Mouse (Mus musculus) neural tube, embryonic 13.5 days (tissue): ENCODE results near the gene March6. TPM values are rescaled to one million over a fixed set of nuclear protein-coding genes. Genes with fewer than 3 reads are reported as not detected.

Source experiments
- ATAC-seq: fragments of 200-750 bp; cut with Nextera tagmentation; 2 replicates; pipeline ENCODE4 v1.8.0; 2017; ENCODE audit warnings: low read depth, mild to moderate bottlenecking, moderate TSS enrichment, moderate library complexity
- H3K27ac ChIP-seq: fragments of 300-500 bp; sonication (generic); replicated peaks from 2 replicates; pipeline ENCODE4 v1.5.1; 2015; ENCODE audit warnings: moderate library complexity, mild to moderate bottlenecking, inconsistent platforms
- H3K27me3 ChIP-seq: fragments of 300-500 bp; sonication (generic); 2 replicates; pipeline ENCODE4 v1.6.1; 2015; ENCODE audit warnings: mild to moderate bottlenecking, inconsistent platforms
- H3K36me3 ChIP-seq: fragments of 300-500 bp; sonication (generic); 2 replicates; pipeline ENCODE4 v1.6.1; 2015; ENCODE audit warnings: mild to moderate bottlenecking, inconsistent platforms
- H3K4me1 ChIP-seq: fragments of 300-500 bp; sonication (generic); replicated peaks from 2 replicates; pipeline ENCODE4 v1.6.1; 2015; ENCODE audit warnings: inconsistent platforms
- H3K4me2 ChIP-seq: fragments of 300-500 bp; sonication (generic); 2 replicates; pipeline ENCODE4 v1.6.1; 2015; ENCODE audit warnings: inconsistent platforms, mild to moderate bottlenecking, moderate library complexity
- H3K4me3 ChIP-seq: fragments of 300-500 bp; sonication (generic); 2 replicates; pipeline ENCODE4 v1.5.1; 2015; ENCODE audit warnings: mild to moderate bottlenecking, inconsistent platforms
- H3K9ac ChIP-seq: fragments of 300-500 bp; sonication (generic); 2 replicates; pipeline ENCODE4 v1.6.1; 2015; ENCODE audit warnings: moderate library complexity, mild to moderate bottlenecking, inconsistent platforms
- H3K9me3 ChIP-seq: fragments of 300-500 bp; sonication (generic); 2 replicates; pipeline ENCODE4 v1.6.1; 2016; ENCODE audit warnings: inconsistent platforms
- WGBS: fragments of 180-500 bp; shearing (Covaris S2); methylation state at CpG from one replicate; pipeline ENCODE4 v1.1.7; 2015; 5-methylcytosine and 5-hydroxymethylcytosine counted together
- polyA plus RNA-seq: library from polyadenylated mRNA; unstranded; fragments of >200 nt; fragmentation: Nextera tagmentation; extraction: Ambion mirVana; gene quantifications from 2 replicates; pipeline ENCODE4 v1.2.1, GENCODE M21; 2015

The March6 gene
- polyA plus RNA-seq, 1 experiment from 2014 or later = 58.2 TPM

DNA sequence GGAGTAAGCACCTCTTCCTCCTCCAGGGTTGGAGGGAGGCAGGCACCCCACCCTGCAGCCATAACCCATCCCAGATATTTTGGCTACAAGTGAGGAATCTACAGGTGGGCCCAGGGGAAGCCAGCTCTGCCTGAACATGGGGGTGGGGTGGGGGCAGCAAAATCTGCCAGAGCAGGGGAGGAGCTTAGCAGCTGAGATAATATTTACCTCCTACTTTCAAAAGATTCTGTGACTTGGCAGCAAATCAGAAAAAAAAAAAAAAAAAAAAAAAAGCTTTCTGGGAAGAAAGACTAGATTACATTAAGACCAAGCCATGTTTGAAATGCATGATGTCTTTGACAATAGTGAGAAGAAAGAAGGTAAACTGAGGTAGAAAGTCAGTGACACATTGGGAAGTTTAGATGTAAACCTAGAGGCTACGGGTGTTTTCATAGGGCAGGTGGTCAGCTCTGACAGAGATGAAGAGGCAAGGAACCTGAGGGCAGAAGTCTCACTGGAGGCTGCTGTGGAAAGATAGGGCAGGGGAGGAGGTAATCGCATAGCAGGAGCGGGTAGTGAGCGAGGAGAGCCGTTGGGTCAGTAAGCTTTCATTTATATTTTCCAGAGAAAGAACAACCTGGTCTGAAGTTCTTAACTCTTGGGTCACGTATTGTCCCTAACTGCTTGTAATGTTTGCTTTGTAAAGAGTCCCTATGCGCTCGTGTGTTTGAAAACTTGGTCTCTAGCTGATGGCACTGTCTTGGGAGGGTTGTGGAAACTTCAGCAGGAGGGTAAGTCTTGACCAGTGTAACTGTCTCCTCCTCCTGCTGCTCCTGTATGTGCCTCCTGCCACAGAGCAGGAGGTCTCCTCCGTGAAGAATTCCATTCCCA is 9.0 kb upstream of the March6 start:
- ATAC-seq = no peak
- no peak overlapping the region for H3K27ac ChIP-seq
- H3K9ac ChIP-seq = no peak overlapping the region
- no peaks in the 10 kb centered on the region for H3K27me3 ChIP-seq
- H3K4me2 ChIP-seq = no peak overlapping the region
- peaks cover 48% of the 10 kb centered on the region for H3K4me1 ChIP-seq
- H3K9me3 ChIP-seq = no peaks in the 10 kb centered on the region
- H3K4me3 ChIP-seq = no peak overlapping the region
- no peaks in the 10 kb centered on the region for H3K36me3 ChIP-seq
- 73% methylated on average over 9 of the region's 9 CpGs for WGBS

- Histone ChIP-seq H3K4me2 (no peak overlapping the region), H3K4me1 (peaks cover 50% of the 10 kb centered on the region)
- 79% methylated on average over 3 of the region's 3 CpGs for WGBS
Measured at GRCm38 (mm10) chr15:31538346-31538745, 7.5 kb upstream of the March6 start.

GRCm38 (mm10) chr15:31537706-31538105 is 6.9 kb upstream of the March6 start:
- Histone ChIP-seq H3K9me3 (no peaks in the 10 kb centered on the region), H3K4me3 (no peak overlapping the region), H3K4me2 (no peak overlapping the region), H3K9ac (no peak overlapping the region), H3K27me3 (no peaks in the 10 kb centered on the region), H3K36me3 (no peaks in the 10 kb centered on the region), H3K4me1 (peaks cover 44% of the 10 kb centered on the region), H3K27ac (no peak overlapping the region)
- no peak for ATAC-seq
- 93% methylated on average over 2 of the region's 2 CpGs for WGBS

More at GRCm38 (mm10) chr15:31538346-31538745, 7.5 kb upstream of the March6 start:
- H3K27ac ChIP-seq = no peak overlapping the region
- H3K9me3 ChIP-seq = no peaks in the 10 kb centered on the region
- no peak for ATAC-seq
- H3K36me3 ChIP-seq = no peaks in the 10 kb centered on the region
- no peak overlapping the region for H3K4me3 ChIP-seq
- no peak overlapping the region for H3K9ac ChIP-seq
- no peaks in the 10 kb centered on the region for H3K27me3 ChIP-seq

DNA sequence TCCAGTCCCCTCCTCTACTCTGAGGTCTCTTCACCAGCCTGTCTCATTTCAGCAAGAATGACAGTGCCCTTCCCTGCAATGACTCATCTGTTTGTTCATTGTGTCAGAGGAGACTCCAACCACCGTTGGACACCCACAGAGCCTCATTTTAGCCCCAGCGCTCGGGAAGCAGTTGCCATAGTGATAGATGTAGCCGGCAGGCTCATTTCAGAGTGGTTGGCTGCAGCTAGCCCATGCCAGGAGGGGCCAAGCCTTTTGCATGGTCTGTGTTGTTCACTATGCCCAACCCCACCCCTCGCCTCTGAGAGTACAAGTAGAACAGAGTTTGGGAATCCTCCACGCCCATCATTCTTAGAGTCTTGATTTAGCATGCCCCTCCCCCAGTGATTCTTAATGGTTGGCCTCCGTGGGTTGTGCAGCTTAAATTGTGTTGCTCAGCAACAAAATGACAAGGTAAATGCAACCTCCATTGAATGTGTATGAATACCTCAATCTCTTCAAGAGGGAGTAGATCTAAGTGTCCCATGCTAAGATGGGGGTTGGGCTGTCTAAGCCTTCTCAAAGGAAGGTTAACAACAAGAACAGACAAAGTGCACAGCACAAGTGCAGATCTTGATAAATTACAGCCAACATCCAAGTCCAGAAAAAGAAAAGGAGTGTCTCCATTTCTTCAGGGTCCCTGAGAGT is 5.3 kb upstream of the March6 start:
- H3K27ac ChIP-seq = peak overlapping the region; percentile 54
- 4% methylated on average over 7 of the region's 7 CpGs for WGBS

GRCm38 (mm10) chr15:31535259-31535855 is 4.5 kb upstream of the March6 start:
- ATAC-seq = no peak
- Histone ChIP-seq H3K36me3 (no peaks in the 10 kb centered on the region), H3K4me3 (no peak overlapping the region), H3K27me3 (no peaks in the 10 kb centered on the region), H3K9me3 (no peaks in the 10 kb centered on the region), H3K4me1 (peaks cover 28% of the 10 kb centered on the region), H3K9ac (no peak overlapping the region), H3K27ac (peak overlapping the region; percentile 54), H3K4me2 (0 out of 2 replicates have a peak overlapping the region, but pooled peaks have one; percentile 18)
- WGBS = 16% methylated on average over 8 of the region's 8 CpGs

More for the DNA sequence above, 5.3 kb upstream of the March6 start:
- peaks cover 36% of the 10 kb centered on the region for H3K4me1 ChIP-seq
- peak overlapping the region; percentile 18 for H3K4me2 ChIP-seq
- H3K36me3 ChIP-seq = no peaks in the 10 kb centered on the region
- H3K4me3 ChIP-seq = no peak overlapping the region
- no peak overlapping the region for H3K9ac ChIP-seq
- H3K27me3 ChIP-seq = no peaks in the 10 kb centered on the region
- ATAC-seq = peak; percentile 76
- H3K9me3 ChIP-seq = no peaks in the 10 kb centered on the region

- no peaks in the 10 kb centered on the region for H3K36me3 ChIP-seq
- H3K27ac ChIP-seq = peak overlapping the region; percentile 54
- no peak overlapping the region for H3K4me3 ChIP-seq
- H3K27me3 ChIP-seq = no peaks in the 10 kb centered on the region
- no peaks in the 10 kb centered on the region for H3K9me3 ChIP-seq
- no peak overlapping the region for H3K4me2 ChIP-seq
- H3K9ac ChIP-seq = no peak overlapping the region
- WGBS = 76% methylated on average over 7 of the region's 7 CpGs
- H3K4me1 ChIP-seq = peaks cover 31% of the 10 kb centered on the region
- no peak for ATAC-seq
Measured at GRCm38 (mm10) chr15:31534421-31535258, 3.8 kb upstream of the March6 start.

DNA sequence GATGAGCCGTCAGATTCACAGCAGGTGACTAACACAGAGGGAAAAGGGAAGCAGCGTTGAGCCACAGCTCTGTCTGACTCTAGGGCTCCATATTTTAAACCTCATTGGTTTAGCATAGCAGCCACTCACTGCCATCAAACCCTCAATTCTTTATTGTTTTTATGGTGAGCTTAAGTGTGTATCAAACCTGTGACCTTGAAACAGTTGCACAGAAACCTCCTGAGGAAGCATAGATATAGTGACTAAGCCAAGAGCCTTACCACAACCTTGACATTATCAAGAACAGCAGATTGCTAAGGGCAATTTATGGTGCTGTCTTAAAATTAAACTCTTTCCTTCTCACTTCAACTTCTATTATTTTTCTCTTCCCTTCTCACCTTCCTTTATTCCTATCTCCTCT is 2.7 kb upstream of the March6 start:
- Histone ChIP-seq H3K27ac (no peak overlapping the region), H3K36me3 (no peaks in the 10 kb centered on the region), H3K27me3 (no peaks in the 10 kb centered on the region), H3K4me2 (no peak overlapping the region), H3K9ac (no peak overlapping the region), H3K4me1 (peaks cover 42% of the 10 kb centered on the region), H3K4me3 (no peak overlapping the region), H3K9me3 (no peaks in the 10 kb centered on the region)
- no peak for ATAC-seq
- WGBS = 55% methylated on average over 2 of the region's 2 CpGs

- ATAC-seq = no peak
- no peak overlapping the region for H3K9ac ChIP-seq
- H3K4me3 ChIP-seq = no peak overlapping the region
- peaks cover 46% of the 10 kb centered on the region for H3K4me1 ChIP-seq
- H3K36me3 ChIP-seq = 0 out of 2 replicates have a peak, but pooled peaks cover under 1% of the 10 kb centered on the region
- H3K9me3 ChIP-seq = no peaks in the 10 kb centered on the region; the same call in 1 of the 2 replicates
- no peaks in the 10 kb centered on the region for H3K27me3 ChIP-seq
- peak overlapping the region; percentile 61 for H3K4me2 ChIP-seq
- 92% methylated on average over 2 of the region's 2 CpGs for WGBS
- no peak overlapping the region for H3K27ac ChIP-seq
Measured at GRCm38 (mm10) chr15:31532331-31533021, 1.6 kb upstream of the March6 start.

DNA sequence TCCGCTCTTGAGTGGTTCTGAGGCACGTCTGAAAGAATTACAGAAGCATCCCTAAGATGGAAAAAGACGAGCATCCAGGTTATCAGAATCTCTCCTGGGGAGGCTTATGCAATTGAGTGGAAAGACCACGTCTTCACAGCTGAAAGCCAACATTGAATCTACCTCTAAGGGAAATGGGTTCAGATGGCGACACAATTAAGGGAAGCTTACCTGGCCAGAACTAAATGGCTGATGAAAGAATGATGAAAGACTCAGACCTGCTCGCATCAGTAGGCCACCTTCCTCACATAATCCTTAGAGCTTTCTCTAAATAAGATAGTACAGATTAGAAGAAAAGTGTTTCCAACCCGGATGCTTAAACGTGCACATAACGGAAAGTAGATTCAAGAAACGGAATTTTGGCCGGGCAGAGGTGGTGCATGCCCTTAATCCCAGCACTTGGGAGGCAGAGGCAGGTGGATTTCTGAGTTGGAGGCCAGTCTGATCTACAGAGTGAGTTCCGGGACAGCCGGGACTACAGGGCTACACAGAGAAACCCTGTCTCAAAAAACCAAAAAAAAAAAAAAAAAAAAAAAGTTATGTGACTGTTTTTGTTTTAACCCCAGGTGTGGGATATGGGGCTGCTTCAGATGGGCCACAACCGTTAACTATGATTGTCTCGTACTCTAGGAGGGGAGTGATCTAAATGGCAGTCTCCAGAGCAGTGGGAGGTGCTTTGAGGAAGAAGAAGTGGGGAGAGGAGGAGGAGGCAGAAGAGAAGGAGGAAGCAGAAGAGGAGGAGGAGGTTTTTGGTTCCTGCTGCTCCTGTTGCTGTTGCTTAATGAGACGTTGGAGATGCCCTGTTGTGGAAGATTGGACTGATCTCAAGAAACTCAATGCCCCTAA is 835 bp upstream of the March6 start:
- Histone ChIP-seq H3K9me3 (no peaks in the 10 kb centered on the region; the same call in 1 of the 2 replicates), H3K4me1 (peaks cover 45% of the 10 kb centered on the region), H3K9ac (peak overlapping the region; percentile 97), H3K27me3 (no peaks in the 10 kb centered on the region), H3K27ac (peak overlapping the region; percentile 99), H3K4me3 (peak overlapping the region; percentile 91), H3K4me2 (peak overlapping the region; percentile 61), H3K36me3 (peaks cover 7% of the 10 kb centered on the region; the same call in 1 of the 2 replicates)
- WGBS = 20% methylated on average over 16 of the region's 16 CpGs
- no peak; the same call in 1 of the 2 replicates for ATAC-seq
